Mouse (Mus musculus) MEL (cell line): ENCODE results near the gene Als2cr12. TPM values are rescaled to one million over a fixed set of nuclear protein-coding genes. Genes with fewer than 3 reads are reported as not detected.

Experiments
- DNase-seq: peaks from one replicate; pipeline ENCODE4 v3.0.0; 2011; ENCODE audit warnings: low read depth, low spot score
- H3K27ac ChIP-seq: 2 replicates; pipeline ENCODE4 v1.5.1; 2012; ENCODE audit warnings: low read depth, mild to moderate bottlenecking, control low read depth, low read length, moderate library complexity; ENCODE audit not compliant: control insufficient read depth
- H3K27me3 ChIP-seq, 2 experiments: fragments of 150-350 bp in 1 of 2; sonication (generic) in 1 of 2; 2 replicates each; pipeline ENCODE4 v1.6.1; 2012; ENCODE audit warnings: low read length in 2 of 2, mild to moderate bottlenecking in 2 of 2, improper control_type of control experiment in 1 of 2, moderate library complexity in 1 of 2; ENCODE audit not compliant: insufficient read depth in 2 of 2, control insufficient read depth in 1 of 2
- H3K36me3 ChIP-seq, 2 experiments: 2 replicates each; pipeline ENCODE4 v1.6.1; 2012 to 2014; ENCODE audit warnings: low read length in 2 of 2, improper control_type of control experiment in 1 of 2, inconsistent platforms in 1 of 2, mild to moderate bottlenecking in 1 of 2; ENCODE audit not compliant: insufficient read depth in 2 of 2, control insufficient read depth in 1 of 2
- H3K4me1 ChIP-seq, 2 experiments: fragments of 150-350 bp in 1 of 2; sonication (generic) in 1 of 2; 2 replicates each; pipeline ENCODE4 v1.6.1; 2012; ENCODE audit warnings: low read length in 2 of 2, improper control_type of control experiment in 1 of 2, mild to moderate bottlenecking in 1 of 2; ENCODE audit not compliant: insufficient read depth in 2 of 2, control insufficient read depth in 1 of 2
- H3K4me3 ChIP-seq, 2 experiments: fragments of 150-350 bp in 1 of 2; sonication (generic) in 1 of 2; 2 replicates each; pipeline ENCODE4 v1.5.1; 2012; ENCODE audit warnings: low read depth in 2 of 2, low read length in 2 of 2, mild to moderate bottlenecking in 2 of 2, moderate library complexity in 2 of 2, control low read depth in 1 of 2, improper control_type of control experiment in 1 of 2; ENCODE audit not compliant: control insufficient read depth in 1 of 2, insufficient read depth in 1 of 2
- H3K79me2 ChIP-seq: 2 replicates; pipeline ENCODE4 v1.6.1; 2012; ENCODE audit warnings: mild to moderate bottlenecking, low read length, moderate library complexity; ENCODE audit not compliant: control insufficient read depth, poor library complexity, insufficient read depth
- H3K9ac ChIP-seq: 2 replicates; pipeline ENCODE4 v1.6.1; 2012; ENCODE audit warnings: low read depth, mild to moderate bottlenecking, control low read depth, low read length, moderate library complexity; ENCODE audit not compliant: control insufficient read depth, poor library complexity, severe bottlenecking
- H3K9me3 ChIP-seq: fragments of 150-350 bp; sonication (generic); replicated peaks from 2 replicates; pipeline ENCODE4 v1.6.1; 2012; ENCODE audit warnings: mild to moderate bottlenecking, low read length, improper control_type of control experiment, moderate library complexity; ENCODE audit not compliant: insufficient read depth
- BHLHE40 ChIP-seq: IDR thresholded peaks from 2 replicates; pipeline ENCODE4 v1.6.1; 2012; ENCODE audit warnings: low read depth, mild to moderate bottlenecking, inconsistent platforms, low read length, improper control_type of control experiment, borderline replicate concordance
- CHD1 ChIP-seq: IDR thresholded peaks from 2 replicates; pipeline ENCODE4 v1.6.1; 2012; ENCODE audit warnings: low read depth, mild to moderate bottlenecking, inconsistent platforms, low read length, improper control_type of control experiment
- CHD2 ChIP-seq: IDR thresholded peaks from 2 replicates; pipeline ENCODE4 v1.6.1; 2011; ENCODE audit warnings: low read length, improper control_type of control experiment
- CTCF ChIP-seq, 3 experiments: IDR thresholded peaks in 2 of 3; conservative IDR thresholded peaks in 1 of 3; 2 replicates each; pipeline ENCODE4 v1.5.1; 2011 to 2012; ENCODE audit warnings: low read length in 3 of 3, low read depth in 2 of 3, mild to moderate bottlenecking in 2 of 3, improper control_type of control experiment in 1 of 3, inconsistent platforms in 1 of 3, mixed read lengths in 1 of 3, moderate library complexity in 1 of 3; ENCODE audit not compliant: control insufficient read depth in 1 of 3, insufficient read depth in 1 of 3, poor library complexity in 1 of 3, severe bottlenecking in 1 of 3
- EP300 ChIP-seq, 2 experiments: IDR thresholded peaks; 2 replicates each; pipeline ENCODE4 v1.6.1; 2011; ENCODE audit warnings: improper control_type of control experiment in 2 of 2, low read length in 2 of 2, low read depth in 1 of 2, mild to moderate bottlenecking in 1 of 2
- ETS1 ChIP-seq: IDR thresholded peaks from 2 replicates; pipeline ENCODE4 v1.6.1; 2012; ENCODE audit warnings: low read depth, mild to moderate bottlenecking, inconsistent platforms, low read length, improper control_type of control experiment, moderate library complexity
- GABPA ChIP-seq: IDR thresholded peaks from 2 replicates; pipeline ENCODE4 v1.6.1; 2012; ENCODE audit warnings: low read depth, mild to moderate bottlenecking, inconsistent platforms, low read length, improper control_type of control experiment, moderate library complexity
- GATA1 ChIP-seq: IDR thresholded peaks from 2 replicates; pipeline ENCODE4 v1.6.1; 2011; ENCODE audit warnings: low read depth, low read length, improper control_type of control experiment
- MAFK ChIP-seq: IDR thresholded peaks from 2 replicates; pipeline ENCODE4 v1.6.1; 2011; ENCODE audit warnings: low read depth, mild to moderate bottlenecking, low read length, improper control_type of control experiment, borderline replicate concordance
- MAZ ChIP-seq: IDR thresholded peaks from 2 replicates; pipeline ENCODE4 v1.6.1; 2012; ENCODE audit warnings: low read depth, mild to moderate bottlenecking, inconsistent platforms, low read length, improper control_type of control experiment
- MYC ChIP-seq: IDR thresholded peaks from 2 replicates; pipeline ENCODE4 v1.6.1; 2011; ENCODE audit warnings: low read depth, mild to moderate bottlenecking, low read length, improper control_type of control experiment, moderate library complexity
- NELFE ChIP-seq: IDR thresholded peaks from 2 replicates; pipeline ENCODE4 v1.6.1; 2011; ENCODE audit warnings: low read depth, low read length, improper control_type of control experiment
- POLR2A ChIP-seq, 2 experiments: IDR thresholded peaks; 2 replicates each; pipeline ENCODE4 v1.6.1; 2011 to 2012; ENCODE audit warnings: low read length in 2 of 2, mild to moderate bottlenecking in 2 of 2, control low read depth in 1 of 2, improper control_type of control experiment in 1 of 2, low read depth in 1 of 2, moderate library complexity in 1 of 2; ENCODE audit not compliant: control insufficient read depth in 1 of 2, insufficient read depth in 1 of 2, poor library complexity in 1 of 2
- RAD21 ChIP-seq: IDR thresholded peaks from 2 replicates; pipeline ENCODE4 v1.6.1; 2011; ENCODE audit warnings: mild to moderate bottlenecking, low read depth, low read length, improper control_type of control experiment
- RCOR1 ChIP-seq: IDR thresholded peaks from 2 replicates; pipeline ENCODE4 v1.6.1; 2012; ENCODE audit warnings: low read depth, mild to moderate bottlenecking, inconsistent platforms, low read length, improper control_type of control experiment
- SIN3A ChIP-seq: IDR thresholded peaks from 2 replicates; pipeline ENCODE4 v1.6.1; 2012; ENCODE audit warnings: low read length, improper control_type of control experiment, inconsistent platforms
- SMC3 ChIP-seq: IDR thresholded peaks from 2 replicates; pipeline ENCODE4 v1.6.1; 2011; ENCODE audit warnings: low read depth, low read length, improper control_type of control experiment
- TAL1 ChIP-seq: IDR thresholded peaks from 2 replicates; pipeline ENCODE4 v1.6.1; 2012; ENCODE audit warnings: mild to moderate bottlenecking, inconsistent platforms, low read length, moderate library complexity, mixed read lengths
- TBP ChIP-seq: IDR thresholded peaks from 2 replicates; pipeline ENCODE4 v1.8.0; 2011; ENCODE audit warnings: low read depth, low read length, improper control_type of control experiment
- TCF12 ChIP-seq: IDR thresholded peaks from 2 replicates; pipeline ENCODE4 v1.6.1; 2014; ENCODE audit warnings: low read depth, mild to moderate bottlenecking, inconsistent platforms, low read length, improper control_type of control experiment, moderate library complexity
- USF1 ChIP-seq: IDR thresholded peaks from 2 replicates; pipeline ENCODE4 v1.6.1; 2014; ENCODE audit warnings: low read depth, mild to moderate bottlenecking, inconsistent platforms, low read length, improper control_type of control experiment, moderate library complexity
- ZKSCAN1 ChIP-seq: IDR thresholded peaks from 2 replicates; pipeline ENCODE4 v1.6.1; 2012; ENCODE audit warnings: low read depth, mild to moderate bottlenecking, inconsistent platforms, low read length, improper control_type of control experiment, moderate library complexity
- polyA plus RNA-seq, 2 experiments: library from polyadenylated mRNA; stranded (reverse) in 1 of 2; unstranded in 1 of 2; fragments of >175 nt in 1 of 2; fragments of >200 nt in 1 of 2; gene quantifications; 2 replicates each; pipeline versions ENCODE4 v1.2.1 to v1.2.4; 2012; ENCODE audit warnings: low replicate concordance in 2 of 2, low read depth in 1 of 2; ENCODE audit not compliant: insufficient read length in 2 of 2, insufficient read depth in 1 of 2, missing spikeins in 1 of 2
- total RNA-seq: library from RNA; depleted of rRNA; stranded (reverse); fragments of 300-350 nt; gene quantifications from 2 replicates; pipeline ENCODE4 v1.2.3, GENCODE M21; 2012

The Als2cr12 gene
- total and polyA plus RNA-seq, 3 experiments, result not detected

DNA sequence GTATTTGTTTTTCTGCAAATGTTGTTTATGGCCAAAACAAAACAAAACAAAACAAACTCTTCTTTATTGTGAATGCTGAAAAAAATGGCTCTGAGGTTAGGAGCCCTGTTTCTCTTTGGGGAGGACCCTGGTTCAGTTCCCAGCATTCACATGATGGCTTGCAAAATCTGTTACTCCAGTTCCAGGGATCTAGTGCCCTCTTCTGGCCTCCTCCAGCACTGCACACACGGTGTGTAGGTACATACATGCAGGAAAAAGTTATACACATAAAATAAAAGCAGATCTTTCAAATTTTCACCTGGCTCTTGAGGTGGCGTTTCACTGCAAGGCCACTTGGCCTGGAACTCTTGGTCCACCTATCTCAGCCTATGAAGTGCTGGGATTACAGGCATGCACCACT lies 77.0 kb downstream of the Als2cr12 start:
- Histone ChIP-seq H3K4me1 (peaks cover 5 to 18% of the 10 kb centered on the region in 2 experiments), H3K79me2 (no peaks in the 10 kb centered on the region), H3K9ac (no peak overlapping the region), H3K4me3 (no peak overlapping the region), H3K27me3 (peaks cover 2 to 3% of the 10 kb centered on the region in 2 experiments; a peak in 3 of 4 replicates), H3K9me3 (no peaks in the 10 kb centered on the region), H3K36me3 (peaks cover 0 to 16% of the 10 kb centered on the region in 2 experiments; a peak in 2 of 4 replicates), H3K27ac (no peak overlapping the region)
- peak; percentile 42 for DNase-seq
- TF ChIP-seq SIN3A (no peak), TBP (no peak), ZKSCAN1 (no peak), CHD2 (no peak), MAZ (no peak), MAFK (no peak), TCF12 (no peak), GATA1 (no peak), CTCF (IDR thresholded peaks at IDR 0.05 in 2 of 3, conservative IDR thresholded peaks at IDR 0.05 in 1 of 3; ENCODE audit: control insufficient read depth in 1 of 3, insufficient read depth in 1 of 3, low read depth in 2 of 3, low read length in 3 of 3, poor library complexity in 1 of 3, severe bottlenecking in 1 of 3) (peak; percentile 27 to 36 (median 31); a peak in 5 of 6 replicates), RAD21 (peak; percentile 2), CHD1 (no peak), USF1 (no peak), TAL1 (no peak), SMC3 (no peak), POLR2A (IDR thresholded peaks at IDR 0.05; ENCODE audit: control insufficient read depth in 1 of 2, insufficient read depth in 1 of 2, low read depth in 1 of 2, low read length in 2 of 2, poor library complexity in 1 of 2) (no peak), GABPA (no peak)

DNA sequence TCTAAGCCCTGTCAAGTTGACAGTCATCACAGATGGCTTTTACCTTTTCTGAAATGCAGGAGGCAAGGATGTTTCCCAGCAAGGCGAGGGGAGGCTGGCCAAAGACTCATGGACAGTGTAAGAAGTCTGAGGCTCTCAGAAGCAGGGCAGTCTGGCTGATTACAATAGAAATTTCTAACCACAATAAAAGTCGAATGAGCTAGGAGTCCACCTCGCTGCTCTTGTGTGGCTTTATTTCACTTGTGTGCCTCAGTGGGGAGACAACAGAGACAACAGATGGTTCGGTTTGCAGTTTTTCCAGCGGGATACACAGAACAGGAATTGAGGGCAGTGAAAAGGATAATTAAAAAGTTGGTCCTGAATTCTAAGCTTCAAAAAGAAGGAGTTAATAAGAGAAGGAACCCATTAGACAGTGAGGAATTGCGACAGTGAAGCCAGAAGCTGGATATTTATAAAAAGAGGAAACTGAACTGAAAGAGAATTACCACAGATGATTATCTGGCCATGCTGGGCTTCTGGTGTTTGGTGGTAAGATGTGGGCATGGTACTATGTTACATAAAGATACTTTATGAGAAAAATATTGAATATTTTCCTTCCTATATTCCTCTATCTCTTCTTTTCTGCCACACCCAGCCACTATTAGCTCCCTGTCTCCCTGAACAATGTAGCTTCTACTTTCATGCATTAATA lies 77.7 kb downstream of the Als2cr12 start:
- Histone ChIP-seq H3K79me2 (no peaks in the 10 kb centered on the region), H3K4me1 (peaks cover 5 to 18% of the 10 kb centered on the region in 2 experiments), H3K27ac (no peak overlapping the region), H3K9ac (no peak overlapping the region), H3K36me3 (peaks cover 0 to 16% of the 10 kb centered on the region in 2 experiments; a peak in 2 of 4 replicates), H3K9me3 (no peaks in the 10 kb centered on the region), H3K4me3 (no peak overlapping the region), H3K27me3 (peaks cover 2% of the 10 kb centered on the region in 2 experiments; a peak in 2 of 4 replicates)
- DNase-seq, result peak; percentile 75
- TF ChIP-seq MAFK, result no peak
- TF ChIP-seq RCOR1, result peak; percentile 62
- TF ChIP-seq TBP, result no peak
- peak; percentile 40 for TF ChIP-seq SIN3A
- peak; percentile 84 for TF ChIP-seq GATA1
- peak; percentile 48; the same call in 1 of the 2 replicates for TF ChIP-seq ETS1
- TF ChIP-seq CHD2, result no peak
- TF ChIP-seq BHLHE40, result 0 out of 2 replicates have a peak, but pooled peaks have one; percentile 28
- peak; percentile 73; the same call in 1 of the 2 replicates for TF ChIP-seq MYC
- peak; percentile 56 to 86; a peak in 3 of 4 replicates for TF ChIP-seq EP300 (IDR thresholded peaks at IDR 0.05; ENCODE audit: low read depth in 1 of 2, low read length in 2 of 2)
- no peak for TF ChIP-seq NELFE
